Mouse (Mus musculus) CD4-positive, CD25-positive, alpha-beta regulatory T cell, adult 4 months (primary cell): ENCODE data around the gene Dync1i1. TPM values are rescaled to one million over a fixed set of nuclear protein-coding genes. Genes with fewer than 3 reads are reported as not detected.

Experiments used
- ATAC-seq: one replicate; pipeline ENCODE4 v1.8.0; 2017
- polyA plus RNA-seq, 2 experiments: library from polyadenylated mRNA; unstranded; fragments of 100-300 nt; shearing (Covaris generic); gene quantifications; one replicate each; pipeline ENCODE4 v1.2.1; 2017

The Dync1i1 gene
- polyA plus RNA-seq, 2 experiments from 2014 or later, result not detected

DNA sequence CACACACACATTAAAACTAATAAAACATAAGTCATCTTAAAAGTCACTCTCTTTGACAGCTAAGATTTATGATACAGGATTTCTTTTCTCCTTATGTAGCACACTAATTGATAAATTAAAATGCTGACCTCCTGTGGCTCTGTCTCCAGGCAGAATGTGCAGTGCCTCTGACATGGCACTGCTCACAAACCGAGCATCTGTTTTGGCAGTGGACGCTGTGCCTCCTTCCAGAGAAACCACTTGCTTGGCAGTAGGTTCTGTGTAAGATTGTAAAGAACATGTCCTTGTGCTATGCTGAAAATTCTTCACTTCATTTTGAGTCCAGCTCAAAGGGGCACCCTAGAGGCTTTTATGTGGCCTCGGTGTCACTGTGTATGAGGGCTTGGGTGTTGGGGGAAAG, 50.0 kb downstream of the Dync1i1 start:
- ATAC-seq, result no peak

DNA sequence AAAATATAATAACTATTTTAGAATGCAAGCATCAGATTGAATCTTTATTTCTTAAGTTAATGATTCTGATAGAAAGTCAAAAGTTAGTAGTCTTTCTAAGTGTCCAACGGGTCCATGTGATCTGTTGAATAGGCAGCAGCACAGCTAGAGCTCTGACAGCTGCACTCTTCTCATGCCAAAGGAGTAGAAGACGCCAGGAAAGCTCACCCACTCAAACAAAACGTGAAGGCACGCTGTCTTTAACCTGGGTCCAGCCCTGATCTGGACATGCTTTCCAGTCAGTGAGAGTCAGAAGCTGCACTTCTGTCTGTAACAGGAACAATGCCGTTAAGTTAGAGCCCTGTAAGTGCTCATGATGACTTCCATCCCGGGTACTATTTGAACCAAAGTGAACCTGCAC, 56.3 kb downstream of the Dync1i1 start:
- no peak for ATAC-seq

GRCm38 (mm10) chr6:5783830-5784229, 58.4 kb downstream of the Dync1i1 start:
- ATAC-seq, result no peak

- no peak for ATAC-seq
These were observed 65.2 kb downstream of the Dync1i1 start for GRCm38 (mm10) chr6:5790607-5791006.

GRCm38 (mm10) chr6:5794106-5794753, 68.8 kb downstream of the Dync1i1 start:
- ATAC-seq, result no peak

GRCm38 (mm10) chr6:5795314-5795713, 69.9 kb downstream of the Dync1i1 start:
- ATAC-seq, result no peak

DNA sequence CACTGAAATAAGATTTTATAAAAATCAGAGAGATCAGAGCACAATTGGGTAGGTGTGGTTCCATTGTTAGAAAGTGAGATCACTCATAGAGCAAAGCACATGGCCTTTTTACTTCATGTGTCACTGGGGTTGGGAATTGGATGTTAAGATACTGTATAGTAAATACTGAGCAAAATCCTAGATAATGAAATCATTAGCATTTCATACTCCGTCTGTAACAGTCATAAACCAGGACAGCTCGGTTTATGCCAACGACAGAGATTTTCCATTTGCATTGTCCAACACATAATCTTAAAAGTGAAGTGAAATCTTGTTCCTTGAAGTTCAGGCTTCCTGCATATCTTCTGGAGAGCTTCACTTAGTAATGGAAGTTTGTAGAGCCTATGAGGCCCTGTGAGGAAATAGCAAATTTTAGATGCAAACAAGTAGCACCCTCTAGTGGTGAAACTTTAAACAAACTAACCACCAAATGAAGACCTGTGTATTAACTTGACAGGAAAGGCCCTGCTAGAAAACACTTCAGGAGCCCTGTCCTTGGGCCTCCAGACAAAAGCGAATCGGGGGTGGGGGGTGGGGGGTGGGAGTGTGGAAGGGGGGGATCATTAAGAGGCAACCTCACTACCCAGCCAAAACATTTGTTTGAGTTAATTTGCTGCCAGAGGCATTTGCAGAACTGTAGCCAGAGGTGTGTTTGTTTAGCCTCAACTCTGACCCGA, 76.8 kb downstream of the Dync1i1 start:
- ATAC-seq, result no peak

DNA sequence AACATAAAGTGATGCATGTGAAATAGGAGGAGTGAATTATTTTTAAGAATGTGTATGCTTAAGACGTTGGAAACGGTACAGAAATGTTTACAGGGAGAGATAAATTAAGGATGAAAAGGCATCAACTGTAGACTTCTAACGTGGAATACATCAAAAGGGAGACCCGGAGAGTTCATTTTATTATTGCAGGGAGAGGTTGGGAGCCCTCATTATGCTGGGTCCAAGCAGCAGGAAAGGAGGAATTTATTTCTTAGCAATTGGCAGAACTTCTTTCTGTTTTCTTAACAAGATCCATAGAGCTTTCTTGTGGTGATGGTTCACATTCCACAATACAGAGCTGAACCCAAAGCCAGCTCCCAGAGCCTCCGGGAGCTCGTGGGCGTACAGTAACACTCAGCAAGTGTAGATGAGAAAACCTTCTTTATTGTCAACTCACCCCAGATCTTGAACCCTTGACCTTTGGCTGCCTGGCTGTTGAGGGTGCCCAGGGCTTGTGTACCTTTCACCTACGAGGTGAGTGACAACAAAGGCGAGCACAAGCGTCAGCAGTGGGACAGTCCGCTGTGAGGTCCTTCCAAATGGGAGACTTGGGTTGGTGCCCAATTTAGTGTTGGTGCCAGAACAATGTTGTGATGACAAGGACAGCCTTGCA, 77.5 kb downstream of the Dync1i1 start:
- ATAC-seq, result no peak

DNA sequence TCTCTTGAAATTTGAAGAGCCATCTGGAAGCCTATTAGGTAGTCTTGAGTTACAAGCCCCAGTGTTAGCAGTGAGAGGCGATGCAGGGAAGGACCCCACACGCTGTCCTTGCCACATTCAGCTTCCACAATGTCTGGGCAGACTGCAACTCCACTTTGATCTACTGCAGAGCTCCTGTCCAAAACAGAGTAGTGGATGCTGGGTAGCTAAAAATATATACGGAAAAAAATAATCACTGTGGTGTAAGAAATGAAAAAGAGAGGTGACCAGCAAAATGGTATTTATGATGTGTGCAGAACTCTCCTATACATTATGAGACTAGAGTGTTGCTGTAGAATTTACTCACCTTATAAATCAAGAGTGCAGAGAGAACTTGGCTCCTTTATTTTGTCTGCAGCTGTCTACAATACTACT, 82.6 kb downstream of the Dync1i1 start:
- no peak for ATAC-seq

DNA sequence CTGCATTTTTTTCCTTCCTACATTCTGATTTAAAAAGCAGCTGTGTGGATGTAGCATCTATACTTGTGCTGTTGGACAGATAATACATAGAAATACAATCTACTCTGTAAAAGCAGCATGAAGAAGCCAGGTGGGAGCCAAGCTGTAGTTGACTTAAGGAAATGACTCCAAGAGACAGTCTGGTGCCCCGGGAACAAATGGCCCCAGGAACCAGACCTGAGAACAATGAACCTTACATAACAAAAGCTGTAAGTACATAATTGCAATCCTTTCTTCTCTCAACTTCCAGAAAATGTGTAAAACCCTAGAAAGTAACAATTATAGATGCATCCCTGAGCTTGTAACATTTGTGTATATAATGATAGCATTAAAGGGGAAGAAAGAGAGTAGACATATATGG, 86.6 kb downstream of the Dync1i1 start:
- no peak for ATAC-seq

DNA sequence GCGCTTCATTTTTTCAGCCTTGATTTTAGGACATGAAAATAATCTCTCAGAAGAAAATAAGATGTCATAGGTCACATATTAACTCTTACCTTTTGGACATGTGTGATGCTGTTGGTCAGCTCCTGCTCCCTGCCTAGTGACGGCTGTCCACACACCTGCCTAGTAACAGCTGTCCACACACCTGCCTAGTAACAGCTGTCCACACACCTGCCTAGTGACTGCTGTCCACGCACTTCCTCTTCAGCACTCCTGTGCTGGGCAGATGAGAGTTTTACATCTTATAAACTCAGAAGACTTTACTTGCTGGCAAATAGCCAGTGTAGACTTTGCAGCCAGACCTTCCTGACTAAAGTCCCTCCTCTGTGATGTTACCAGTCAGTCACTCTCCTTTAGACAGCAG, 94.2 kb downstream of the Dync1i1 start:
- no peak for ATAC-seq

DNA sequence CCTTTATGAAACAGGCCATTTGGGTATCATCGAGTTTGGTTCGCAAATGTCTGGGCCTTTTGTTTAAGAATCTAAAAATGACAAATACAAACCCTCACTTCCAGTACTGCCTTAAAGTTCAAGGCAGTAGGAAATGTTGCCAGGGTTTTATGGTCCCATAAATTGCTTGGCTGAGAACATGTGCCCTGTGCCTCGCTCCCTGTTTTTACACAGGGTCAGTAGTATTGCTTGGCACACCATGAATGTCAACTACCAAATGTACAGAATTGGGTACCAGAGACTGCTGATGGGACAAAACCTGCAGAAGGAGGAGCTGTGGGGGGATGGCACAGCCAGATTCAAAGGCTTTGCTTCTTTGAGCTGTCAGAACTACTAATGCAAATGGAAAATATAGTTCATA, 100.0 kb downstream of the Dync1i1 start:
- ATAC-seq, result no peak

DNA sequence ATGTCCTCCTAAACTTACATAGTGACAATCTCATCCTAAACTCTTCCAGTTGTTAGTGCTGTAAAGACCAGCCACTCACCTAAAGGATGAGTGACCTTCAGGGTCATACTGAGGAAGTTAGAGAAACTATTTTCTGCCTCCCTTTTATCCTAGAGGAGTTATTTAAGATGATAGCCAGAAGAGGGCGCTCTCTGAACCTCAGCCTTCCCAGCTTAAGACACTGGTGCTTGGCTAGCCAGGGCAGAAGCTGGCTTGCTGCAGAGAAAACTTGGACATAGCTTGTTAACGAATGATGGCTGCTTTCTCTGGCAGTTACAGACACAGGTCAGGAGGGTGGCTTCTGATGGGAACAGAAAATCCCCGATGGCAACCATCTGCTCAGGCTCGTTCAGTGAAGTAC, 101.6 kb downstream of the Dync1i1 start:
- ATAC-seq, result no peak

DNA sequence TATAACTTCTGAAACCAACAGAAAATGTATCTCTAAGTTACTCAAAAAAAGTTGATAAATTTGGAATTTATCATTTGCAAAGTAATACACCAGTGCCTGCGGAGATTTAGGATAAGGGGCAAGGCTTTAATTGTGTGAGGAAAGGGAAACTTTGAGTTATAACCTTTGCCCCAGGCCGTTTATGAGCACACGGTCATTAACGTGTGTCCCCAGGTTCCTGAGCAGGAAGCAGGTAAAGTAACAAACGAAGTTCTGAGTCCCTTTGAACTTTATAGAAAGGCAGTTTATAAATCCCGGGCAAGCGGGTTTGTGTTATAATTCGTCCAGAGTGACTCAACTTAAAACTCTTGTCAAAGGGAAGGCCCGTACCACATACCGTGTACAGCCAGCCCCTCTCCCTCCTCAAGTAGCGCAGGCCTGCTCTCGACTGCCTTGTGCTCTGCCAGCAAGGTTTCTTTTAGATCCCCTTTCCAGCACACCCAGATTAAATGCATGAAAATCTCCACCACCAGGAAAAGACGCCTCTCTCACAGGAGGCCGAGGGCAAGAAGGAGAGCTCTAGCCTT, 103.1 kb downstream of the Dync1i1 start:
- no peak for ATAC-seq

- no peak for ATAC-seq
These were observed 103.7 kb downstream of the Dync1i1 start for GRCm38 (mm10) chr6:5829148-5829547.

GRCm38 (mm10) chr6:5830717-5831116, 105.3 kb downstream of the Dync1i1 start:
- no peak for ATAC-seq

- ATAC-seq, result no peak
These were observed 105.8 kb downstream of the Dync1i1 start for GRCm38 (mm10) chr6:5831233-5831632.

DNA sequence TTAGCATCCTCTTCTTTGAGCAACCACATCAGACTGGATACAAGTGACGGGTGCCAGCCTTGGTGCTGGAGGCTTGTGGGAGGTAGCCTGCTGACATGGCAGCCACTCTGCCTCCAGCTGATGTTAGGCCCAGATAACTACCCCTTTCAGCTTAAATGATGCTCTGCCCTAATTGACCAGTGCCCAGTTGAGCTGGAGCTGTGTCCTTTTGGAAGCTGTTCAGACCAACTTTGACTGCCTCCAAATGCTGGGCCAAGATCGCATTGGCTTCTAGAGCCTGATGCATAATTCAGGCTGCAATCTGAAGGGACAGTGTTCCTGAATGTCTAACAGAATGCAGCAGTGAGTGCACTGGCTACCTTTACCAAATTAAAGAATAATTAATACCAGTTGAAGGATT, 107.4 kb downstream of the Dync1i1 start:
- ATAC-seq, result no peak

DNA sequence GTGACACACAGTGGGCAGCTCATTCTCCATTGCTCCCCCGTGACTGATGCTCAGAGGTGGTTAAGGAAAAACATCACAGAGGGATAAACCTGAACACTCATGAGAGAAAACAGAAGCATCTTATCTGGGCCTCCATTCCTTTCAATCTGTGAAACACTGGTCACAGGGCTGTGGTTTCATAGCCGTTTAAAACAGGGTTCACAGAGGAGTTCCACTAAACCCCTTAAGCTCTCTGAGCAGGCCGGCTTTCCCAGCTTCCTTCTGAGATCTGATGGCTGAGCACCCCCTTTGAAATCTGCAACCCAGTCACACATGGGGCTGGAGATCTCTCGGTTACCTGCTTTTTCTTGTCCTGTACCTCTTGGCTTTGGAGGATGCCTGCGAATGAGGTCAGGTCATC, 117.0 kb downstream of the Dync1i1 start:
- ATAC-seq, result no peak

- no peak for ATAC-seq
These were observed 120.7 kb downstream of the Dync1i1 start for GRCm38 (mm10) chr6:5846154-5846553.

- ATAC-seq, result no peak
These were observed 128.8 kb downstream of the Dync1i1 start for GRCm38 (mm10) chr6:5854048-5854836.

GRCm38 (mm10) chr6:5855526-5855925, 130.1 kb downstream of the Dync1i1 start:
- no peak for ATAC-seq

DNA sequence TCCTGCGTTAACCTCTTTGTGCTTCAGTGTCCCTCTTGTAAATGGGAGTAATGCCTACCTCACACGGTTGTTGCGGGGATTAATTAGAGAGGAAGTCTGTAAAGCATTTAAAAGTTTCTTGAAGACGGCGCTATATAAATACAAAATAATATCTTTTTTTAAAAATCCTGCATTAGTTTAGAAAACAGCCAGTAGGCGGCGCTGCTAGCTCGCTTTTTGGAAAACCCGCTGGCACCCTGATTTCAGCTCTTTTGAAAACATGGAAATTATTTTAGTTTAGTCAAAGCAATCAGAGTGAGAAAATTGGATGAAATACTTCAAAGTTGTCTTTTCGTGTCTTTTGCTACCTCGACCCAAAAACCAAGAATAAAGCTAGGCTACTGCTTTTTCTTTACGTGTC, 132.9 kb downstream of the Dync1i1 start:
- no peak for ATAC-seq
